In the genomic region with DNA sequence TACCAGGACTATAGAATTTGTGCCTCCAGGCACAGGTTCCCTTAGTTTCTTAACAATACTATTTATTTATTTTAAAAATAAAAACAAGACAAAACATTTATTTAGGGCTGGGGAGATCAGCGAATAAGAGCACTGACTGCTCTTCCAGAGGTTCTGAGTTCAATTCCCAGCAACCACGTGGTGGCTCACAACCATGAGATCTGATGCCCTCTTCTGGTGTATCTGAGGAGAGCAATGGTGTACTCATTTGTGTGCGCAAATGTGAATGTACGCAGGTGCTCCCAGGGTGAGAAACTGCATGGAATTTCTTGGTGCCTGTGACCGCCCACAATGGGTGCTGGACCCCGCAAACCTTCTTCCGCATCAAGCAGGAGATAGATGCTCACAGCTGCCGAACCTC, we compare ENCODE assay signal across 9 mouse cellular contexts. TPM values are rescaled to one million over a fixed set of nuclear protein-coding genes. Genes with fewer than 3 reads are reported as not detected.
DNase-seq lines count a peak whose midpoint lies in the region; ATAC-seq and TF ChIP-seq lines count a peak whose summit lies in the region.
"Had no signal": no experiment of that assay in that cellular context is flagged by ENCODE, and none has a peak within 500 bp of the region (broad histone marks: within the 10 kb centered on the region; RNA-seq: fewer than 3 reads in every experiment).

No protein-coding gene starts in this region.

- 84% methylated on average over 8 of the region's 8 CpGs for WGBS in heart, embryonic 13.5 days
- WGBS in liver, postnatal 0 days (ENCODE audit: insufficient replicate concordance), result 75% methylated on average over 8 of the region's 8 CpGs

- intact Hi-C loops in heart, postnatal 10 days (cut with DNase I), result loop anchor here (5.0 kb wide), 2 partner anchors 36 to 181 kb away; no protein-coding TSS in a partner anchor

- H3K4me3 ChIP-seq in heart, embryonic 13.5 days, result no peak overlapping the region
- H3K4me3 ChIP-seq in liver, postnatal 0 days (ENCODE audit: low read depth, low read length), result no peak overlapping the region

- H3K27ac ChIP-seq in heart, embryonic 13.5 days (replicated peaks), result 0 out of 2 replicates have a peak overlapping the region, but pooled peaks have one; percentile 84
- H3K27ac ChIP-seq in liver, postnatal 0 days (ENCODE audit: low read depth), result no peak overlapping the region

- H3K4me1 ChIP-seq in heart, embryonic 13.5 days, result peaks cover 24% of the 10 kb centered on the region
- H3K4me1 ChIP-seq in liver, postnatal 0 days (ENCODE audit: insufficient read depth), result no peaks in the 10 kb centered on the region

- ATAC-seq in heart, embryonic 13.5 days (ENCODE audit: extremely low read depth, insufficient number of reproducible peaks, low FRiP score, low TSS enrichment), result no peak
- no peak for ATAC-seq in liver, postnatal 0 days

- no peak for DNase-seq in heart, postnatal 10 days
- DNase-seq in liver, postnatal 0 days, result no peak
- no peak for DNase-seq in liver
- peak; percentile 70 for DNase-seq in ZHBTc4 (ENCODE audit: low read depth, low spot score)
- DNase-seq in splenic B cell, adult 2 months (ENCODE audit: low read depth, low spot score), result peak; percentile 46
- DNase-seq in testis, postnatal 10 days (ENCODE audit: low spot score), result no peak
- DNase-seq: adrenal gland, adult 8-10 months had no signal

- H3K27me3 ChIP-seq in heart, embryonic 13.5 days (replicated peaks), result no peaks in the 10 kb centered on the region
- no peaks in the 10 kb centered on the region for H3K27me3 ChIP-seq in liver, postnatal 0 days (ENCODE audit: insufficient read depth, low read length)
- H3K27me3 ChIP-seq in splenic B cell, adult 2 months (ENCODE audit: control insufficient read depth, insufficient read depth, low read length, poor library complexity, severe bottlenecking), result no peaks in the 10 kb centered on the region

- peaks cover 75% of the 10 kb centered on the region for H3K36me3 ChIP-seq in heart, embryonic 13.5 days
- peaks cover 45% of the 10 kb centered on the region for H3K36me3 ChIP-seq in liver, postnatal 0 days (replicated peaks; ENCODE audit: insufficient read depth, low read length)
- H3K36me3 ChIP-seq in splenic B cell, adult 2 months (ENCODE audit: control insufficient read depth, insufficient read depth, low read length, poor library complexity, severe bottlenecking), result peaks cover 9% of the 10 kb centered on the region

- no peak overlapping the region for H3K4me2 ChIP-seq in heart, embryonic 13.5 days
- no peak overlapping the region for H3K4me2 ChIP-seq in liver, postnatal 0 days (ENCODE audit: low read depth, low read length)

- TF ChIP-seq EP300 in liver, postnatal 0 days (IDR thresholded peaks at IDR 0.05; ENCODE audit: low read depth), result no peak

- peak; percentile 32; the same call in 1 of the 2 replicates for TF ChIP-seq CTCF in liver, postnatal 0 days (IDR thresholded peaks at IDR 0.05; ENCODE audit: low read depth)

- H3K9me3 ChIP-seq in heart, embryonic 13.5 days, result no peaks in the 10 kb centered on the region
- H3K9me3 ChIP-seq in liver, postnatal 0 days (ENCODE audit: low read length), result no peaks in the 10 kb centered on the region
- H3K9me3 ChIP-seq: G1E had no signal

- no peak overlapping the region for H3K9ac ChIP-seq in heart, embryonic 13.5 days
- H3K9ac ChIP-seq in liver, postnatal 0 days (replicated peaks), result no peak overlapping the region

RNA-seq across cellular contexts. Expression of a gene that starts 8.6 kb away (rescaled TPM):
- 257 and 300 TPM in 2 replicates for polyA plus RNA-seq in heart, embryonic 13.5 days (2015; fragmentation: Nextera tagmentation; extraction: Ambion mirVana)
- 100 to 1,000 TPM; 185 to 188 TPM for total RNA-seq in heart, postnatal 10 days (2021)
- 162 and 166 TPM in 2 replicates for polyA plus RNA-seq in liver, postnatal 0 days (2015; fragmentation: Nextera tagmentation; extraction: Ambion mirVana)

RNA-seq across cellular contexts. Expression of a gene that starts 8.8 kb away (rescaled TPM):
- polyA plus RNA-seq in heart, embryonic 13.5 days (2015; fragmentation: Nextera tagmentation; extraction: Ambion mirVana), result 3.4 and 5.3 TPM in 2 replicates
- total RNA-seq in heart, postnatal 10 days (2021), result 1 to 10 TPM; 2.0 to 2.2 TPM
- polyA plus RNA-seq in liver, postnatal 0 days (2015; fragmentation: Nextera tagmentation; extraction: Ambion mirVana), result 11.9 and 16.5 TPM in 2 replicates

RNA-seq across cellular contexts. Expression of a gene that starts 10.9 kb away (rescaled TPM):
- polyA plus RNA-seq in heart, embryonic 13.5 days (2015; fragmentation: Nextera tagmentation; extraction: Ambion mirVana), result 259 and 266 TPM in 2 replicates
- total RNA-seq in heart, postnatal 10 days (2021), result 100 to 1,000 TPM; 173 to 174 TPM
- 76.3 and 81.2 TPM in 2 replicates for polyA plus RNA-seq in liver, postnatal 0 days (2015; fragmentation: Nextera tagmentation; extraction: Ambion mirVana)

Comparison
In these comparisons a context has a peak if more than half of its experiments do, and no peak if none do; other contexts are left out.
1. DNase-seq: peak in ZHBTc4 (single experiment) and splenic B cell, adult 2 months (single experiment); none in heart, postnatal 10 days (0 of 2), liver, postnatal 0 days (single experiment), liver (single experiment) and testis, postnatal 10 days (single experiment).